Mouse (Mus musculus) intestine, embryonic 16.5 days (tissue): ENCODE measurements around the gene Gzmm. TPM values are rescaled to one million over a fixed set of nuclear protein-coding genes. Genes with fewer than 3 reads are reported as not detected.

Experiments
- ATAC-seq: fragments of 200-750 bp; cut with Nextera tagmentation; 2 replicates; pipeline ENCODE4 v1.8.0; 2017; ENCODE audit warnings: moderate TSS enrichment, moderate library complexity
- H3K27ac ChIP-seq: fragments of 300-500 bp; sonication (generic); 2 replicates; pipeline ENCODE4 v1.5.1; 2014; ENCODE audit warnings: mild to moderate bottlenecking, low read length
- H3K27me3 ChIP-seq: fragments of 300-500 bp; sonication (generic); replicated peaks from 2 replicates; pipeline ENCODE4 v1.6.1; 2014; ENCODE audit warnings: low read length, control low read depth, mixed read lengths; ENCODE audit not compliant: control insufficient read depth, insufficient read depth
- H3K36me3 ChIP-seq: fragments of 300-500 bp; sonication (generic); 2 replicates; pipeline ENCODE4 v1.6.1; 2014; ENCODE audit warnings: low read length, control low read depth; ENCODE audit not compliant: control insufficient read depth, insufficient read depth
- H3K4me1 ChIP-seq: fragments of 300-500 bp; sonication (generic); 2 replicates; pipeline ENCODE4 v1.6.1; 2014; ENCODE audit warnings: low read length, control low read depth, mixed read lengths; ENCODE audit not compliant: control insufficient read depth, insufficient read depth
- H3K4me2 ChIP-seq: fragments of 300-500 bp; sonication (generic); 2 replicates; pipeline ENCODE4 v1.6.1; 2014; ENCODE audit warnings: low read depth, low read length, control low read depth
- H3K4me3 ChIP-seq: fragments of 300-500 bp; sonication (generic); 2 replicates; pipeline ENCODE4 v1.5.1; 2014; ENCODE audit warnings: mild to moderate bottlenecking, low read length
- H3K9ac ChIP-seq: fragments of 300-500 bp; sonication (generic); 2 replicates; pipeline ENCODE4 v1.6.1; 2014; ENCODE audit warnings: low read depth, low read length
- H3K9me3 ChIP-seq: fragments of 300-500 bp; sonication (generic); 2 replicates; pipeline ENCODE4 v1.6.1; 2016; ENCODE audit warnings: low read length, control low read depth; ENCODE audit not compliant: control insufficient read depth
- WGBS: fragments of 180-500 bp; shearing (Covaris S2); extraction: QIAGEN DNeasy Blood & Tissue Kit; methylation state at CpG from one replicate; pipeline ENCODE4 v1.1.7; 2014; 5-methylcytosine and 5-hydroxymethylcytosine counted together
- polyA plus RNA-seq: library from polyadenylated mRNA; unstranded; fragments of >200 nt; fragmentation: Nextera tagmentation; extraction: Ambion mirVana; gene quantifications from 2 replicates; pipeline ENCODE4 v1.2.1, GENCODE M21; 2015

Gene Gzmm
- polyA plus RNA-seq, 1 experiment from 2014 or later: 0.56 TPM

DNA sequence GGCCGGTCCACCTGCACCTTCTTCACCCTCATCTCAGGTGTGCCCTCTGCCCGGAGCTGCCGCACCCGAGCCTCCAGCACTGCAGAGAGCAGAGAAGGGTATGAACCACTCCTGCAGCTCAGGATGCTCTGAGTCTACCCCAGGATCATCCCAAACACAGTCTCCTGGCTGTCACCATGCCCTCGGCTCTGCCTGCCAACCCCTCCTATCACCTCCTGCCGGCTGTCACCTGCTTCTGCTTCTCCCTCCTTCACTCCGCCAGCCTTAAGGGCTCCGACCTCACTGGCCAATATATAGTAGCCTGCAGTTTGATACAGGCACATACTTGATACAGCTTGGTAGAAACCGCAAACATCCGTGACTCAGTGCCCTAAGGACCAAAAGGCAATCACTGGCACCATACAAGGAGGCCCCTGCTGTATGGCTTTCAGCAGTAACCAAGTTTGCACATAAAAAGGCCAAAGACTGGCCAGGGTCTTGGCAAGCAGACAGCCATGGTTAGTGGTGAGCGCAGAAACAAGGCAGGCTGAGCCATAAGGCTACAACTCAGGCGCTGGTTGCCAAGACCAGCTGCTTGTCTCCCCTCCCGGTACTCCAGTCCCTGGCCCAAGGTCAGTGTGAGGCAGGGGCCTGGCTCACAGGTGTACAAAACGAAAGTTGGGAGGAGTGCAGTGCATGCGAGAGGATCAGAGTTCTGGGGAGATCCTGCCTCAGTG lies 55.0 kb downstream of the Gzmm start:
- Histone ChIP-seq H3K27me3 (no peaks in the 10 kb centered on the region), H3K4me3 (no peak overlapping the region), H3K9ac (no peak overlapping the region), H3K4me2 (no peak overlapping the region), H3K27ac (no peak overlapping the region), H3K9me3 (peaks cover 23% of the 10 kb centered on the region), H3K36me3 (peaks cover 50% of the 10 kb centered on the region), H3K4me1 (peaks cover 10% of the 10 kb centered on the region)
- WGBS: 95% methylated on average over 15 of the region's 15 CpGs
- no peak for ATAC-seq

Other genes with a start within 250 kb of the Gzmm start
- not detected in 2 replicates for gene Vmn2r83, start 220.3 kb upstream of the Gzmm start, polyA plus RNA-seq
- 140 and 145 TPM in 2 replicates for gene Plpp2, start 155.2 kb upstream of the Gzmm start, polyA plus RNA-seq
- gene Mier2, start 133.8 kb upstream of the Gzmm start, polyA plus RNA-seq: 36.7 and 38.4 TPM in 2 replicates
- not detected in 2 replicates for gene Theg, start 101.7 kb upstream of the Gzmm start, polyA plus RNA-seq
- gene C2cd4c, start 75.0 kb upstream of the Gzmm start, polyA plus RNA-seq: 0.02 and 0.07 TPM in 2 replicates
- gene Shc2, start 51.1 kb upstream of the Gzmm start, polyA plus RNA-seq: 1.1 and 2.5 TPM in 2 replicates
- not detected in 2 replicates for gene Odf3l2, start 43.3 kb upstream of the Gzmm start, polyA plus RNA-seq
- 27.4 and 31.8 TPM in 2 replicates for gene Madcam1, start 24.5 kb upstream of the Gzmm start, polyA plus RNA-seq
- 56.8 and 64.4 TPM in 2 replicates for gene Tpgs1, start 19.7 kb upstream of the Gzmm start, polyA plus RNA-seq
- gene Cdc34, start 6.8 kb upstream of the Gzmm start, polyA plus RNA-seq: 120 and 128 TPM in 2 replicates
- 1,158 and 1,189 TPM in 2 replicates for gene Bsg, start 15.5 kb downstream of the Gzmm start, polyA plus RNA-seq
- 0.04 TPM in 1 of 2 replicates, not detected in the other for gene Hcn2, start 27.6 kb downstream of the Gzmm start, polyA plus RNA-seq
- gene Polrmt, start 57.6 kb downstream of the Gzmm start, polyA plus RNA-seq: 38.8 and 40.5 TPM in 2 replicates
- 0.26 TPM in 1 of 2 replicates, not detected in the other for gene Fgf22, start 66.1 kb downstream of the Gzmm start, polyA plus RNA-seq
- gene Rnf126, start 77.9 kb downstream of the Gzmm start, polyA plus RNA-seq: 39.7 and 56.6 TPM in 2 replicates
- gene Fstl3, start 88.3 kb downstream of the Gzmm start, polyA plus RNA-seq: 15.1 and 16.6 TPM in 2 replicates
- 0.07 and 0.11 TPM in 2 replicates for gene Prss57, start 101.9 kb downstream of the Gzmm start, polyA plus RNA-seq
- 44.1 and 44.8 TPM in 2 replicates for gene Palm, start 104.6 kb downstream of the Gzmm start, polyA plus RNA-seq
- 204 and 210 TPM in 2 replicates for gene Misp, start 132.0 kb downstream of the Gzmm start, polyA plus RNA-seq
- 295 and 302 TPM in 2 replicates for gene Ptbp1, start 165.4 kb downstream of the Gzmm start, polyA plus RNA-seq
- 2.7 and 2.8 TPM in 2 replicates for gene Prtn3, start 185.5 kb downstream of the Gzmm start, polyA plus RNA-seq
- gene Plppr3, start 185.6 kb downstream of the Gzmm start, polyA plus RNA-seq: 25.5 and 28.2 TPM in 2 replicates
- gene Elane, start 197.2 kb downstream of the Gzmm start, polyA plus RNA-seq: 0.42 and 2.4 TPM in 2 replicates
- gene Cfd, start 201.8 kb downstream of the Gzmm start, polyA plus RNA-seq: not detected in 2 replicates
- gene Med16, start 219.9 kb downstream of the Gzmm start, polyA plus RNA-seq: 34.1 and 37.2 TPM in 2 replicates
- gene Gm26602, start 221.8 kb downstream of the Gzmm start, polyA plus RNA-seq: 2.1 and 7.8 TPM in 2 replicates
- gene Kiss1r, start 228.0 kb downstream of the Gzmm start, polyA plus RNA-seq: 0.68 and 0.69 TPM in 2 replicates
- gene R3hdm4, start 232.2 kb downstream of the Gzmm start, polyA plus RNA-seq: 105 and 116 TPM in 2 replicates
- 19.4 and 22.1 TPM in 2 replicates for gene Arid3a, start 238.0 kb downstream of the Gzmm start, polyA plus RNA-seq